Mouse (Mus musculus) spleen, adult 2 months (tissue): ENCODE data around the gene Ppp1r21. TPM values are rescaled to one million over a fixed set of nuclear protein-coding genes. Genes with fewer than 3 reads are reported as not detected.

Source experiments
- DNase-seq, 2 experiments: peaks; one replicate each; pipeline versions ENCODE4 v3.0.0 to v3.0.0-alpha.2; 2012 to 2021; ENCODE audit warnings: low spot score in 2 of 2, low read depth in 1 of 2
- H3K27ac ChIP-seq: fragments of 200-500 bp; 2 replicates; pipeline ENCODE4 v1.5.1; 2012; ENCODE audit warnings: low read length, inconsistent platforms; ENCODE audit not compliant: insufficient read depth
- H3K27me3 ChIP-seq: fragments of 200-500 bp; 2 replicates; pipeline ENCODE4 v1.6.1; 2012; ENCODE audit warnings: mild to moderate bottlenecking, moderate library complexity, low read length, inconsistent platforms; ENCODE audit not compliant: control insufficient read depth, insufficient read depth
- H3K36me3 ChIP-seq: fragments of 200-500 bp; 2 replicates; pipeline ENCODE4 v1.6.1; 2012; ENCODE audit warnings: mild to moderate bottlenecking, low read length, inconsistent platforms; ENCODE audit not compliant: control insufficient read depth, insufficient read depth
- H3K4me1 ChIP-seq: fragments of 200-500 bp; 2 replicates; pipeline ENCODE4 v1.6.1; 2011; ENCODE audit warnings: inconsistent platforms; ENCODE audit not compliant: control insufficient read depth, insufficient read depth, insufficient read length
- H3K4me3 ChIP-seq: fragments of 200-500 bp; 2 replicates; pipeline ENCODE4 v1.5.1; 2011; ENCODE audit warnings: mild to moderate bottlenecking, inconsistent platforms; ENCODE audit not compliant: insufficient read depth, insufficient read length; ENCODE audit errors: extremely low read depth
- CTCF ChIP-seq: fragments of 200-500 bp; IDR thresholded peaks from 2 replicates; pipeline ENCODE4 v1.5.1; 2011; ENCODE audit warnings: mild to moderate bottlenecking, inconsistent platforms; ENCODE audit not compliant: insufficient read depth, insufficient read length, insufficient replicate concordance; ENCODE audit errors: extremely low read depth
- POLR2A ChIP-seq: fragments of 200-500 bp; IDR thresholded peaks from 2 replicates; pipeline ENCODE4 v1.6.1; 2011; ENCODE audit warnings: low read depth, low read length, inconsistent platforms
- WGBS: fragments of 180-500 bp; shearing (Covaris S2); methylation state at CpG from one replicate; pipeline ENCODE4 v1.1.7; 2018; 5-methylcytosine and 5-hydroxymethylcytosine counted together
- polyA plus RNA-seq: library from polyadenylated mRNA; depleted of rRNA; stranded (reverse); fragments of >200 nt; gene quantifications from 2 replicates; pipeline ENCODE4 v1.2.3, GENCODE M21; 2012

Ppp1r21 gene
- polyA plus RNA-seq, 1 experiment, result 28.5 TPM

GRCm38 (mm10) chr17:88545217-88545784, 15.4 kb downstream of the Ppp1r21 start:
- TF ChIP-seq CTCF (no peak), POLR2A (no peak)
- Histone ChIP-seq H3K4me3 (no peak overlapping the region), H3K27me3 (no peaks in the 10 kb centered on the region), H3K36me3 (peaks cover 25% of the 10 kb centered on the region), H3K27ac (no peak overlapping the region), H3K4me1 (no peaks in the 10 kb centered on the region; the same call in 1 of the 2 replicates)
- DNase-seq, result no peak
- 88% methylated on average over 15 of the region's 15 CpGs for WGBS

- TF ChIP-seq POLR2A (no peak), CTCF (no peak)
- DNase-seq, result no peak
- no peaks in the 10 kb centered on the region; the same call in 1 of the 2 replicates for H3K4me1 ChIP-seq
- no peak overlapping the region for H3K27ac ChIP-seq
- peaks cover 25% of the 10 kb centered on the region for H3K36me3 ChIP-seq
- H3K4me3 ChIP-seq, result no peak overlapping the region
- H3K27me3 ChIP-seq, result no peaks in the 10 kb centered on the region
- 92% methylated on average over 4 of the region's 4 CpGs for WGBS
These were observed 16.8 kb downstream of the Ppp1r21 start for GRCm38 (mm10) chr17:88546745-88547144.

GRCm38 (mm10) chr17:88549411-88550191, 19.7 kb downstream of the Ppp1r21 start:
- Histone ChIP-seq H3K27ac (no peak overlapping the region), H3K4me3 (no peak overlapping the region), H3K27me3 (no peaks in the 10 kb centered on the region), H3K36me3 (peaks cover 23% of the 10 kb centered on the region), H3K4me1 (peaks cover 13% of the 10 kb centered on the region; the same call in 1 of the 2 replicates)
- 93% methylated on average over 24 of the region's 24 CpGs for WGBS
- no peak for DNase-seq
- TF ChIP-seq CTCF (no peak), POLR2A (no peak)

- Histone ChIP-seq H3K4me3 (no peak overlapping the region), H3K27me3 (no peaks in the 10 kb centered on the region), H3K27ac (0 out of 2 replicates have a peak overlapping the region, but pooled peaks have one; percentile 37), H3K4me1 (peaks cover 13% of the 10 kb centered on the region; the same call in 1 of the 2 replicates), H3K36me3 (peaks cover 17% of the 10 kb centered on the region)
- no peak for DNase-seq
- 72% methylated on average over 5 of the region's 5 CpGs for WGBS
- no peak for TF ChIP-seq POLR2A
- no peak for TF ChIP-seq CTCF
These were observed 20.4 kb downstream of the Ppp1r21 start for GRCm38 (mm10) chr17:88550351-88550750.

GRCm38 (mm10) chr17:88550981-88551940, 21.3 kb downstream of the Ppp1r21 start:
- 15% methylated on average over 10 of the region's 10 CpGs for WGBS
- peaks cover 18% of the 10 kb centered on the region for H3K36me3 ChIP-seq
- no peaks in the 10 kb centered on the region for H3K27me3 ChIP-seq
- no peak for TF ChIP-seq POLR2A
- no peak for TF ChIP-seq CTCF
- no peak overlapping the region for H3K4me3 ChIP-seq
- H3K4me1 ChIP-seq, result peaks cover 14% of the 10 kb centered on the region; the same call in 1 of the 2 replicates
- peak overlapping the region; percentile 73 for H3K27ac ChIP-seq
- DNase-seq, result peak in 1 of 2 experiments; percentile 20

- Histone ChIP-seq H3K36me3 (peaks cover 15% of the 10 kb centered on the region), H3K4me1 (peaks cover 19% of the 10 kb centered on the region; the same call in 1 of the 2 replicates), H3K27ac (no peak overlapping the region), H3K27me3 (no peaks in the 10 kb centered on the region), H3K4me3 (no peak overlapping the region)
- TF ChIP-seq CTCF (no peak), POLR2A (no peak)
- no peak for DNase-seq
- 45% methylated on average over 6 of the region's 6 CpGs for WGBS
These were observed 22.6 kb downstream of the Ppp1r21 start for GRCm38 (mm10) chr17:88552556-88552955.
